Mouse (Mus musculus) bone marrow, adult 2 months (tissue): ENCODE data around the gene Ctdsp1.

Experiments
- CTCF ChIP-seq: fragments of 200-500 bp; IDR thresholded peaks from 2 replicates; pipeline ENCODE4 v1.5.1; 2011; ENCODE audit warnings: low read length, control low read depth; ENCODE audit not compliant: control insufficient read depth, insufficient read depth
- POLR2A ChIP-seq: fragments of 200-500 bp; IDR thresholded peaks from 2 replicates; pipeline ENCODE4 v1.6.1; 2011; ENCODE audit warnings: low read depth, mild to moderate bottlenecking, control low read depth, low read length, borderline replicate concordance; ENCODE audit not compliant: control insufficient read depth

GRCm38 (mm10) chr1:74390924-74391748 lies at the start of gene Ctdsp1:
- TF ChIP-seq CTCF (peak; percentile 32; the same call in 1 of the 2 replicates), POLR2A (peak; percentile 40; the same call in 1 of the 2 replicates)
